In genomic region chr3:89999090-89999489, GRCm38 (mm10) we compare ENCODE assay signal across 8 mouse cellular contexts. TPM values are rescaled to one million over a fixed set of nuclear protein-coding genes. Genes with fewer than 3 reads are reported as not detected.
A peak's percentile ranks its signal among the peaks of the same experiment; 100 is the strongest.
DNase-seq lines count a peak whose midpoint lies in the region; ATAC-seq lines count a peak whose summit lies in the region.

No protein-coding gene starts in this region.

- H3K27ac ChIP-seq in hindbrain, embryonic 13.5 days = peak overlapping the region; percentile 94

- peaks cover 24% of the 10 kb centered on the region for H3K4me1 ChIP-seq in hindbrain, embryonic 13.5 days (replicated peaks)

- DNase-seq in cerebellum, postnatal 36 days = no peak
- peak; percentile 3 for DNase-seq in ovary, postnatal 14 days (ENCODE audit: low spot score)
- DNase-seq in ovary, postnatal 36 days (ENCODE audit: low spot score) = no peak
- no peak for DNase-seq in urinary bladder, adult 2 months (ENCODE audit: low spot score)
- no peak for DNase-seq in adrenal gland, postnatal 4 days (ENCODE audit: low spot score in 2 of 2)

- no peaks in the 10 kb centered on the region for H3K27me3 ChIP-seq in hindbrain, embryonic 13.5 days

- H3K9ac ChIP-seq in hindbrain, embryonic 13.5 days = peak overlapping the region; percentile 91

- no peaks in the 10 kb centered on the region for H3K9me3 ChIP-seq in hindbrain, embryonic 13.5 days

- peaks cover 54% of the 10 kb centered on the region for H3K36me3 ChIP-seq in hindbrain, embryonic 13.5 days

- H3K4me3 ChIP-seq in hindbrain, embryonic 13.5 days = peak overlapping the region; percentile 79

- 22% methylated on average over 8 of the region's 8 CpGs for WGBS in hindbrain, embryonic 13.5 days

- 0 out of 2 replicates have a peak, but pooled peaks have one; percentile 16 for ATAC-seq in cerebellum, adult (ENCODE audit: insufficient number of reproducible peaks, low FRiP score, low TSS enrichment)
- 0 out of 2 replicates have a peak, but pooled peaks have one; percentile 30 for ATAC-seq in hindbrain, embryonic 13.5 days (ENCODE audit: low FRiP score)
- peak; percentile 32 for ATAC-seq in megakaryocyte-erythroid progenitor cell, adult 5-6 weeks (replicated peaks; ENCODE audit: low FRiP score, low TSS enrichment, poor library complexity, severe bottlenecking)

- H3K4me2 ChIP-seq in hindbrain, embryonic 13.5 days = peak overlapping the region; percentile 91

RNA-seq across cellular contexts. Expression of gene Hax1, which starts 0.5 kb away (rescaled TPM):
- polyA plus RNA-seq in hindbrain, embryonic 13.5 days (2015; fragmentation: Nextera tagmentation; extraction: Ambion mirVana) = 127 and 129 TPM in 2 replicates
- total RNA-seq in megakaryocyte-erythroid progenitor cell, adult 5-6 weeks (2014; fragmentation: Nextera tagmentation) = 162 and 225 TPM in 2 replicates
- 72.2 and 78.6 TPM in 2 replicates for total RNA-seq in megakaryocyte-erythroid progenitor cell, adult 5-6 weeks (2017)
- 82.4 and 102 TPM in 2 replicates for polyA plus RNA-seq in urinary bladder, adult 2 months (2012; rRNA removed)
- total RNA-seq in adrenal gland, postnatal 4 days (2021) = 100 to 1,000 TPM in 1 of 2 experiments, 10 to 100 TPM in 1; 91.3 to 102 TPM

RNA-seq across cellular contexts. Expression of gene Atp8b2, which starts 35.8 kb away (rescaled TPM):
- polyA plus RNA-seq in hindbrain, embryonic 13.5 days (2015; fragmentation: Nextera tagmentation; extraction: Ambion mirVana) = 13.4 TPM in 2 replicates
- total RNA-seq in megakaryocyte-erythroid progenitor cell, adult 5-6 weeks (2014; fragmentation: Nextera tagmentation) = 4.6 and 9.4 TPM in 2 replicates
- 7.8 and 12.8 TPM in 2 replicates for total RNA-seq in megakaryocyte-erythroid progenitor cell, adult 5-6 weeks (2017)
- 32.0 and 35.8 TPM in 2 replicates for polyA plus RNA-seq in urinary bladder, adult 2 months (2012; rRNA removed)
- 10 to 100 TPM; 79.0 to 80.9 TPM for total RNA-seq in adrenal gland, postnatal 4 days (2021)

RNA-seq across cellular contexts. Expression of gene 4933434E20Rik, which starts 52.3 kb away (rescaled TPM):
- polyA plus RNA-seq in hindbrain, embryonic 13.5 days (2015; fragmentation: Nextera tagmentation; extraction: Ambion mirVana) = 225 and 227 TPM in 2 replicates
- 47.5 and 67.7 TPM in 2 replicates for total RNA-seq in megakaryocyte-erythroid progenitor cell, adult 5-6 weeks (2014; fragmentation: Nextera tagmentation)
- 42.7 and 55.0 TPM in 2 replicates for total RNA-seq in megakaryocyte-erythroid progenitor cell, adult 5-6 weeks (2017)
- 85.5 and 91.1 TPM in 2 replicates for polyA plus RNA-seq in urinary bladder, adult 2 months (2012; rRNA removed)
- total RNA-seq in adrenal gland, postnatal 4 days (2021) = 10 to 100 TPM; 81.3 to 83.7 TPM

RNA-seq across cellular contexts. Expression of gene Ubap2l, which starts 53.3 kb away (rescaled TPM):
- 157 TPM in 2 replicates for polyA plus RNA-seq in hindbrain, embryonic 13.5 days (2015; fragmentation: Nextera tagmentation; extraction: Ambion mirVana)
- total RNA-seq in megakaryocyte-erythroid progenitor cell, adult 5-6 weeks (2014; fragmentation: Nextera tagmentation) = 319 and 326 TPM in 2 replicates
- total RNA-seq in megakaryocyte-erythroid progenitor cell, adult 5-6 weeks (2017) = 151 and 159 TPM in 2 replicates
- polyA plus RNA-seq in urinary bladder, adult 2 months (2012; rRNA removed) = 85.2 and 100 TPM in 2 replicates
- 100 to 1,000 TPM; 217 to 233 TPM for total RNA-seq in adrenal gland, postnatal 4 days (2021)

Comparison
In these comparisons a context has a peak if more than half of its experiments do, and no peak if none do; other contexts are left out.
1. RNA of gene Atp8b2, which starts 35.8 kb away (total RNA-seq): 79.0 to 80.9 TPM in adrenal gland, postnatal 4 days; 4.6 to 12.8 TPM in megakaryocyte-erythroid progenitor cell, adult 5-6 weeks; every median in the first group is over 4 times any median in the second.
2. Peak in every context shown above with its lines, with median percentiles within 50 percentile points of each other: ATAC-seq.